Mouse (Mus musculus) bone marrow, adult 2 months (tissue): ENCODE measurements around the gene Cirbp.

Source experiments
- CTCF ChIP-seq: fragments of 200-500 bp; IDR thresholded peaks from 2 replicates; pipeline ENCODE4 v1.5.1; 2011; ENCODE audit warnings: low read length, control low read depth; ENCODE audit not compliant: control insufficient read depth, insufficient read depth
- POLR2A ChIP-seq: fragments of 200-500 bp; IDR thresholded peaks from 2 replicates; pipeline ENCODE4 v1.6.1; 2011; ENCODE audit warnings: low read depth, mild to moderate bottlenecking, control low read depth, low read length, borderline replicate concordance; ENCODE audit not compliant: control insufficient read depth

DNA sequence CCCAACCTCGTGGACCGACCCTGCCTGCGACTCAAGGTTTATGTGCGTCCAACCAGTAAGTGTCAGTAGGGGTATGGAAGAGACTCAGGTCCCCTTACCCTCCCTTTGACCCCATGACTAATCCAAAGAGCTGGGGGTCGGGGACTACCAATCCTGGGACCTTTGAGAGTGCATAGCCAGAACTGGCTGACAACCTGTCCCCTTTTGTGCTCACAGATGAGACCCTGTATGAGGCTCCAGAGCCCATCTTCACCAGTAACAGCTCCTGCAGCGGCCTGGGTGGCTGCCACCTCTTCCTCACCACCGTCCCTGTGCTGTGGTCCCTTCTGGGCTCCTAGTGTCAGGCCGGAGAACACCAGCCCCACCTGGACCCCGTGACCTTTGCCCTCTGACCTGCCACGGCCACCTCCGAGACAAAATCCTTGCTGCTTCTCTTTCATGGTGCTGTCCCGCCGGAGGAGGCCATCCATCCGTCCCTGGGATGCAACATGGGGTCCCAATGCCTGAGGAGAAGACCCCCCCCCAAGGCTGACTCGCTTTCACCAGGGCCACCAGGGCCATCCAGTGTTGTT is 22.8 kb downstream of the Cirbp start:
- TF ChIP-seq CTCF = no peak
- no peak for TF ChIP-seq POLR2A
